In genomic region chr5:41966958-41967357, GRCm38 (mm10) we compare ENCODE assay signal across 21 mouse cellular contexts.
A peak's percentile ranks its signal among the peaks of the same experiment; 100 is the strongest.
DNase-seq lines count a peak whose midpoint lies in the region; ATAC-seq lines count a peak whose summit lies in the region.
"Had no signal": no experiment of that assay in that cellular context is flagged by ENCODE, and none has a peak within 500 bp of the region (broad histone marks: within the 10 kb centered on the region; RNA-seq: fewer than 3 reads in every experiment).

No protein-coding gene starts in this region.

- H3K9ac ChIP-seq in forebrain, embryonic 13.5 days, result no peak overlapping the region
- H3K9ac ChIP-seq in forebrain, embryonic 12.5 days, result no peak overlapping the region
- no peak overlapping the region for H3K9ac ChIP-seq in neural tube, embryonic 15.5 days (replicated peaks)
- H3K9ac ChIP-seq: heart, embryonic 15.5 days; liver, postnatal 0 days had no signal

- no peak overlapping the region for H3K4me3 ChIP-seq in forebrain, embryonic 13.5 days
- H3K4me3 ChIP-seq in forebrain, embryonic 12.5 days (replicated peaks), result no peak overlapping the region
- no peak overlapping the region for H3K4me3 ChIP-seq in neural tube, embryonic 15.5 days (replicated peaks)
- H3K4me3 ChIP-seq: heart, adult 2 months; heart, embryonic 15.5 days; megakaryocyte, embryonic 14.5 days had no signal

- 92% methylated on average over 1 of the region's 1 CpGs for WGBS in forebrain, embryonic 13.5 days
- 82% methylated on average over 1 of the region's 1 CpGs for WGBS in forebrain, embryonic 12.5 days
- WGBS in neural tube, embryonic 15.5 days, result 83% methylated on average over 1 of the region's 1 CpGs

- H3K36me3 ChIP-seq in forebrain, embryonic 13.5 days (ENCODE audit: poor library complexity, severe bottlenecking), result no peaks in the 10 kb centered on the region
- H3K36me3 ChIP-seq in forebrain, embryonic 12.5 days (replicated peaks), result no peaks in the 10 kb centered on the region
- H3K36me3 ChIP-seq in neural tube, embryonic 15.5 days, result no peaks in the 10 kb centered on the region
- H3K36me3 ChIP-seq: heart, embryonic 15.5 days had no signal

- peak; percentile 58; the same call in 1 of the 2 replicates for ATAC-seq in forebrain, embryonic 13.5 days
- no peak for ATAC-seq in forebrain, embryonic 12.5 days (ENCODE audit: low FRiP score)
- no peak for ATAC-seq in neural tube, embryonic 15.5 days (ENCODE audit: low FRiP score)
- ATAC-seq: activated CD4-positive, CD25-positive, alpha-beta regulatory T cell, adult 4 months; liver, postnatal 0 days; midbrain, embryonic 16.5 days; Patski had no signal

- H3K27ac ChIP-seq in forebrain, embryonic 13.5 days, result no peak overlapping the region
- H3K27ac ChIP-seq in forebrain, embryonic 12.5 days, result no peak overlapping the region
- H3K27ac ChIP-seq in neural tube, embryonic 15.5 days (replicated peaks), result no peak overlapping the region
- H3K27ac ChIP-seq: heart, adult 2 months; heart, embryonic 15.5 days had no signal

- no peaks in the 10 kb centered on the region for H3K9me3 ChIP-seq in forebrain, embryonic 13.5 days (replicated peaks)
- no peaks in the 10 kb centered on the region for H3K9me3 ChIP-seq in forebrain, embryonic 12.5 days
- no peaks in the 10 kb centered on the region for H3K9me3 ChIP-seq in neural tube, embryonic 15.5 days (replicated peaks)
- H3K9me3 ChIP-seq: heart, embryonic 15.5 days; megakaryocyte, embryonic 14.5 days had no signal

- no peak overlapping the region for H3K4me2 ChIP-seq in forebrain, embryonic 13.5 days
- no peak overlapping the region for H3K4me2 ChIP-seq in forebrain, embryonic 12.5 days
- H3K4me2 ChIP-seq in neural tube, embryonic 15.5 days, result no peak overlapping the region
- H3K4me2 ChIP-seq: heart, embryonic 15.5 days had no signal

- DNase-seq in right cerebral cortex, postnatal 10 days (ENCODE audit: low spot score in 2 of 2), result peak; percentile 36 to 49
- DNase-seq in right cerebral cortex, adult 2 months (ENCODE audit: low spot score in 2 of 2), result no peak
- DNase-seq in layer of hippocampus, adult 9-11 months, result peak; percentile 57
- DNase-seq in embryo, embryonic 11 days, result no peak
- DNase-seq: adrenal gland, postnatal 25 days; gastrocnemius, postnatal 10 days; heart, adult 2 months; kidney, adult 18-20 months; kidney, postnatal 14 days; liver; liver, postnatal 0 days; lung, postnatal 14 days; right cerebral cortex, postnatal 4 days had no signal

- no peaks in the 10 kb centered on the region for H3K4me1 ChIP-seq in forebrain, embryonic 13.5 days
- no peaks in the 10 kb centered on the region for H3K4me1 ChIP-seq in forebrain, embryonic 12.5 days
- no peaks in the 10 kb centered on the region for H3K4me1 ChIP-seq in neural tube, embryonic 15.5 days
- H3K4me1 ChIP-seq: heart, embryonic 15.5 days; megakaryocyte, embryonic 14.5 days had no signal

- no peaks in the 10 kb centered on the region for H3K27me3 ChIP-seq in forebrain, embryonic 13.5 days
- H3K27me3 ChIP-seq in forebrain, embryonic 12.5 days, result no peaks in the 10 kb centered on the region
- H3K27me3 ChIP-seq in neural tube, embryonic 15.5 days (replicated peaks), result no peaks in the 10 kb centered on the region
- H3K27me3 ChIP-seq: heart, embryonic 15.5 days; megakaryocyte, embryonic 14.5 days had no signal

Comparison
In these comparisons a context has a peak if more than half of its experiments do, and no peak if none do; other contexts are left out.
1. DNase-seq: peak in right cerebral cortex, postnatal 10 days (2 of 2) and layer of hippocampus, adult 9-11 months (single experiment); none in right cerebral cortex, adult 2 months (0 of 2) and embryo, embryonic 11 days (single experiment).